Mouse (Mus musculus): ENCODE results near the gene Slc5a10. TPM values are rescaled to one million over a fixed set of nuclear protein-coding genes. Genes with fewer than 3 reads are reported as not detected.

Slc5a10 gene
- polyA plus RNA-seq, 1 experiment from 2014 or later: not detected

DNA sequence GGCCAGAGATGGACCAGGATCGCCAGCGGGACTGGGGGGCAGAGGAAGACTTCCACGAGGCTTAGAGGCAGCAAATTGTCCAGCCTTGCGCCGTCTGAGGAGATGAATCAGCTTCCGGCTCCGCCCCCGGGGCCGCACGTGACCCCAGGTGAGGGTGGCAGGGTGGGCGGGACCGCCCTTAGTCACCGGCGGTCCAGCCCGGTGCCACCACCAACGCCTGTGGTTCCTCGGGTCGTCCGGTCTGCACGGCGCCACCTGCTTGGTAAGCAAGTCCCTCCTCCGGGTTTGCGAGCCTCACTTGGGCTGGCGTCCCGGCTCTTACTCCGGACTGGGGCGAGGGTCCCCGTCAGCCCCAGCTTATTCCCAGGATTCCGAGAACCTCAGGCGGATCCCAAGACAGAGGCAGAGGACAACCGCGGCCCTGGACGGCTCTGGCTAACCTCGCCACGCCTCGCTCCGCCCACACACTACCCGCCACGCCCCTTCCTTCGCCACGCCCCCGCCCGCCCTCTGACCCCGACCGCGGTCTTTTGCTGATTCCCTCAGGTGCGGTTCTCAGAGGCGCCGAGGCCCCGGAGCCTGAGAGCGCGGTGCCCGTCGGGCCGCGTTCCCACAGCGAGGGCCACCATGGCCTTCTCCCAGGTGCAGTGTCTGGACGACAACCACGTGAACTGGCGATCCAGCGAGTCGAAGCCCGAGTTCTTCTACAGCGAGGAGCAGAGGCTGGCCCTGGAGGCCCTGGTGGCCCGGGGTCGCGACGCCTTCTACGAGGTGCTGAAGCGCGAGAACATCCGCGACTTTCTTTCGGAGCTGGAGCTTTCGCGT is 36.5 kb downstream of the Slc5a10 start, which contains the start of gene Fam83g:
Fam83g (plus strand) TSS at position 185 of the 825 bp plus-strand sequence.
- H3K27ac ChIP-seq (ENCODE audit: low read depth): no peak within 1 kb of the TSS
- H3K27me3 ChIP-seq (replicated peaks; ENCODE audit: control insufficient read depth, insufficient read depth, low read length): peaks cover 22% of the 10 kb centered on the region
- ATAC-seq (replicated peaks; ENCODE audit: low FRiP score, low TSS enrichment, low read depth): peak; percentile 87
- peaks cover 13% of the 10 kb centered on the region; the same call in 1 of the 2 replicates for H3K4me1 ChIP-seq (replicated peaks; ENCODE audit: control insufficient read depth, insufficient read depth, low read length)
- H3K36me3 ChIP-seq (ENCODE audit: control insufficient read depth, insufficient read depth, low read length): no peaks in the 10 kb centered on the region
- WGBS: 2% methylated on average over 76 of the region's 76 CpGs
- H3K9me3 ChIP-seq (ENCODE audit: control insufficient read depth, low read length): no peaks in the 10 kb centered on the region
- peak within 1 kb of the TSS; percentile 38 for H3K4me3 ChIP-seq (ENCODE audit: low read depth, low read length)
- DNase-seq (ENCODE audit: low spot score): peak; percentile 92
- H3K9ac ChIP-seq (ENCODE audit: low read length): peak within 1 kb of the TSS; percentile 25
- peak within 1 kb of the TSS; percentile 69 for H3K4me2 ChIP-seq (ENCODE audit: low read length)

GRCm38 (mm10) chr11:61679091-61679866 is 41.3 kb downstream of the Slc5a10 start:
- DNase-seq (ENCODE audit: low spot score): no peak
- Histone ChIP-seq H3K27ac (ENCODE audit: low read depth) (no peak overlapping the region), H3K4me1 (replicated peaks; ENCODE audit: control insufficient read depth, insufficient read depth, low read length) (peaks cover 19% of the 10 kb centered on the region), H3K9ac (ENCODE audit: low read length) (no peak overlapping the region), H3K36me3 (ENCODE audit: control insufficient read depth, insufficient read depth, low read length) (no peaks in the 10 kb centered on the region), H3K4me3 (ENCODE audit: low read depth, low read length) (no peak overlapping the region), H3K27me3 (replicated peaks; ENCODE audit: control insufficient read depth, insufficient read depth, low read length) (peaks cover 13% of the 10 kb centered on the region), H3K4me2 (ENCODE audit: low read length) (no peak overlapping the region), H3K9me3 (ENCODE audit: control insufficient read depth, low read length) (no peaks in the 10 kb centered on the region)
- 57% methylated on average over 4 of the region's 4 CpGs for WGBS
- no peak for ATAC-seq (replicated peaks; ENCODE audit: low FRiP score, low TSS enrichment, low read depth)

- DNase-seq (ENCODE audit: low spot score) (no peak), ATAC-seq (replicated peaks; ENCODE audit: low FRiP score, low TSS enrichment, low read depth) (no peak)
- H3K9ac ChIP-seq (ENCODE audit: low read length): no peak overlapping the region
- H3K27me3 ChIP-seq (replicated peaks; ENCODE audit: control insufficient read depth, insufficient read depth, low read length): no peaks in the 10 kb centered on the region
- H3K27ac ChIP-seq (ENCODE audit: low read depth): no peak overlapping the region
- WGBS: 79% methylated on average over 4 of the region's 4 CpGs
- H3K4me1 ChIP-seq (replicated peaks; ENCODE audit: control insufficient read depth, insufficient read depth, low read length): peaks cover 16% of the 10 kb centered on the region
- no peak overlapping the region for H3K4me3 ChIP-seq (ENCODE audit: low read depth, low read length)
- H3K9me3 ChIP-seq (ENCODE audit: control insufficient read depth, low read length): no peaks in the 10 kb centered on the region
- no peak overlapping the region for H3K4me2 ChIP-seq (ENCODE audit: low read length)
- no peaks in the 10 kb centered on the region for H3K36me3 ChIP-seq (ENCODE audit: control insufficient read depth, insufficient read depth, low read length)
These were observed 42.9 kb downstream of the Slc5a10 start for GRCm38 (mm10) chr11:61677709-61678108.

GRCm38 (mm10) chr11:61676216-61676854 is 44.3 kb downstream of the Slc5a10 start:
- Histone ChIP-seq H3K4me1 (replicated peaks; ENCODE audit: control insufficient read depth, insufficient read depth, low read length) (peaks cover 23% of the 10 kb centered on the region), H3K27me3 (replicated peaks; ENCODE audit: control insufficient read depth, insufficient read depth, low read length) (no peaks in the 10 kb centered on the region), H3K9ac (ENCODE audit: low read length) (no peak overlapping the region), H3K4me2 (ENCODE audit: low read length) (no peak overlapping the region), H3K4me3 (ENCODE audit: low read depth, low read length) (no peak overlapping the region), H3K27ac (ENCODE audit: low read depth) (no peak overlapping the region), H3K36me3 (ENCODE audit: control insufficient read depth, insufficient read depth, low read length) (no peaks in the 10 kb centered on the region), H3K9me3 (ENCODE audit: control insufficient read depth, low read length) (no peaks in the 10 kb centered on the region)
- 71% methylated on average over 7 of the region's 7 CpGs for WGBS
- DNase-seq (ENCODE audit: low spot score) (no peak), ATAC-seq (replicated peaks; ENCODE audit: low FRiP score, low TSS enrichment, low read depth) (no peak)

DNA sequence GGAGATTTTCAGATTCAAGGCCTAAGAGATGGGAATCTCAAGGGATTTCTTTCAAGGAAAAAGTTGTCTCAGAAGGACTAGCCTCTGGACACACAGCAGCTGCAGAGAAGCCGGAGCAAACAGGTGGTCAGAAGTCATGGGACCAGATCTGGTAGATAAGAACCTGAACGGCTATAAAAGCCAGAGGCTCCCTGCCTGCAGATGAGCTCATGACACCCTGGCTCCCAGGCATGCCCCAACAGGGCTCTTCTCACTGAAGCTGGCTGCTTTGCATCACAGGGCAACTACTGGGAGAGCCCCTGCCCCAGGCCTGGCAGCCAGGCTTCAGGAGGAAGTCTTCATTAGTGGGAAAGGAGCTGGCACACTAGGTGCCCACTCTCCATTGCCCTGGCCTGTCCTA is 45.3 kb downstream of the Slc5a10 start:
- H3K9ac ChIP-seq (ENCODE audit: low read length): no peak overlapping the region
- ATAC-seq (replicated peaks; ENCODE audit: low FRiP score, low TSS enrichment, low read depth) (no peak), DNase-seq (ENCODE audit: low spot score) (no peak)
- no peaks in the 10 kb centered on the region for H3K36me3 ChIP-seq (ENCODE audit: control insufficient read depth, insufficient read depth, low read length)
- peaks cover 23% of the 10 kb centered on the region for H3K4me1 ChIP-seq (replicated peaks; ENCODE audit: control insufficient read depth, insufficient read depth, low read length)
- no peak overlapping the region for H3K4me2 ChIP-seq (ENCODE audit: low read length)
- no peaks in the 10 kb centered on the region for H3K27me3 ChIP-seq (replicated peaks; ENCODE audit: control insufficient read depth, insufficient read depth, low read length)
- WGBS: 28% methylated on average over 2 of the region's 2 CpGs
- H3K27ac ChIP-seq (ENCODE audit: low read depth): no peak overlapping the region
- H3K9me3 ChIP-seq (ENCODE audit: control insufficient read depth, low read length): no peaks in the 10 kb centered on the region
- H3K4me3 ChIP-seq (ENCODE audit: low read depth, low read length): no peak overlapping the region

DNA sequence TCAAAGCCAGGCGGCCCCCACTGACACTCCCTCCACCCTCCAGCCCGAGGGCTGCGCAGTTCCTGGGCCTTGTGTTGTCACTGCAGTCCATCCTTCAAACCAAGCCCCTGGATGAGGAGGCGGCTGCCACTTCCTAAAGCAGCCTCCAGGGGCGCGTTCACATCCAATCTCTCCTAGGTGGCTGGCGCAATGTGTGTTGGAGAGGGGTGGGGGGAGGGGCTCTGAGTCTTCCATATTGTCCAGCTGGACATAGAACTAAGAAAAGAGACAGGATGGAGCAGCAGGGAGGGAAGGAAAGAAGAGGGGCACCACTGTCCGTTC is 45.8 kb downstream of the Slc5a10 start:
- Histone ChIP-seq H3K36me3 (ENCODE audit: control insufficient read depth, insufficient read depth, low read length) (no peaks in the 10 kb centered on the region), H3K9me3 (ENCODE audit: control insufficient read depth, low read length) (no peaks in the 10 kb centered on the region), H3K4me2 (ENCODE audit: low read length) (no peak overlapping the region), H3K27ac (ENCODE audit: low read depth) (no peak overlapping the region), H3K9ac (ENCODE audit: low read length) (no peak overlapping the region), H3K4me3 (ENCODE audit: low read depth, low read length) (no peak overlapping the region), H3K27me3 (replicated peaks; ENCODE audit: control insufficient read depth, insufficient read depth, low read length) (no peaks in the 10 kb centered on the region), H3K4me1 (replicated peaks; ENCODE audit: control insufficient read depth, insufficient read depth, low read length) (peaks cover 23% of the 10 kb centered on the region)
- ATAC-seq (replicated peaks; ENCODE audit: low FRiP score, low TSS enrichment, low read depth): peak; percentile 63
- WGBS: 5% methylated on average over 8 of the region's 8 CpGs
- peak; percentile 77 for DNase-seq (ENCODE audit: low spot score)

- 37% methylated on average over 19 of the region's 19 CpGs for WGBS
- Histone ChIP-seq H3K4me3 (ENCODE audit: low read depth, low read length) (no peak overlapping the region), H3K27me3 (replicated peaks; ENCODE audit: control insufficient read depth, insufficient read depth, low read length) (no peaks in the 10 kb centered on the region), H3K9me3 (ENCODE audit: control insufficient read depth, low read length) (no peaks in the 10 kb centered on the region), H3K4me1 (replicated peaks; ENCODE audit: control insufficient read depth, insufficient read depth, low read length) (peaks cover 23% of the 10 kb centered on the region), H3K36me3 (ENCODE audit: control insufficient read depth, insufficient read depth, low read length) (no peaks in the 10 kb centered on the region), H3K27ac (ENCODE audit: low read depth) (no peak overlapping the region), H3K4me2 (ENCODE audit: low read length) (no peak overlapping the region), H3K9ac (ENCODE audit: low read length) (no peak overlapping the region)
- ATAC-seq (replicated peaks; ENCODE audit: low FRiP score, low TSS enrichment, low read depth) (peak; percentile 53), DNase-seq (ENCODE audit: low spot score) (no peak)
These were observed 46.3 kb downstream of the Slc5a10 start for GRCm38 (mm10) chr11:61674151-61674838.

- Histone ChIP-seq H3K4me3 (ENCODE audit: low read depth, low read length) (no peak overlapping the region), H3K4me2 (ENCODE audit: low read length) (no peak overlapping the region), H3K4me1 (replicated peaks; ENCODE audit: control insufficient read depth, insufficient read depth, low read length) (peaks cover 23% of the 10 kb centered on the region), H3K27ac (ENCODE audit: low read depth) (no peak overlapping the region), H3K9me3 (ENCODE audit: control insufficient read depth, low read length) (no peaks in the 10 kb centered on the region), H3K9ac (ENCODE audit: low read length) (no peak overlapping the region), H3K36me3 (ENCODE audit: control insufficient read depth, insufficient read depth, low read length) (no peaks in the 10 kb centered on the region), H3K27me3 (replicated peaks; ENCODE audit: control insufficient read depth, insufficient read depth, low read length) (no peaks in the 10 kb centered on the region)
- WGBS: 33% methylated on average over 8 of the region's 8 CpGs
- DNase-seq (ENCODE audit: low spot score) (no peak), ATAC-seq (replicated peaks; ENCODE audit: low FRiP score, low TSS enrichment, low read depth) (no peak)
These were observed 46.9 kb downstream of the Slc5a10 start for GRCm38 (mm10) chr11:61673686-61674085.

All from intestine, embryonic 14.5 days (tissue).